Mouse (Mus musculus): ENCODE data around the gene 1700123O20Rik. TPM values are rescaled to one million over a fixed set of nuclear protein-coding genes. Genes with fewer than 3 reads are reported as not detected.

The 1700123O20Rik gene
- 10 to 100 TPM; 23.6 to 25.1 TPM for total RNA-seq (2021)

DNA sequence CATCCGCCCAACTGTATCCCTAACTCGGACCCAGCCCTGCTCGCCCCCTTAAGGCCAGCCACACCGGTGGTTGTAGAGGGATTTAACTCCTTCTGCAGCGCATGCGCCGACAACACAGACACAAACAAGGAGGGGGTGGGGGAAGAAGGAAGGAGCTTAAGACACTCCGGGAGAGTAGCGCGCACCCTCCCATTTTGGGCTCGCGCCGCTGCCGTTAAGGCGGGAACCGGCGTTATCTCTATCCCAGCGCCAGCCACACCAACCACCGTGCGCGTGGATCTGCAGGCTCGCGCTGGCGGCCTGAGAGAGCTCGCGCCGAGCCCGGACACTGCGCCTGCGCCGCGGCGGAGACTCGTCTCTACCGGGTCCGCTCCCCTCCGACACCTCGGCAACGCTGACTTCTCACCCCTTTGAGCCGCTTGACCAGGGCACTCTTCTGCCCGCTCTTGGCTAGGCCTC is at the start of gene 1700123O20Rik:
TSS of gene 1700123O20Rik (plus strand) at position 154 of the 459 bp plus-strand sequence.
- intact Hi-C loops (cut with DNase I): no loop called here

DNA sequence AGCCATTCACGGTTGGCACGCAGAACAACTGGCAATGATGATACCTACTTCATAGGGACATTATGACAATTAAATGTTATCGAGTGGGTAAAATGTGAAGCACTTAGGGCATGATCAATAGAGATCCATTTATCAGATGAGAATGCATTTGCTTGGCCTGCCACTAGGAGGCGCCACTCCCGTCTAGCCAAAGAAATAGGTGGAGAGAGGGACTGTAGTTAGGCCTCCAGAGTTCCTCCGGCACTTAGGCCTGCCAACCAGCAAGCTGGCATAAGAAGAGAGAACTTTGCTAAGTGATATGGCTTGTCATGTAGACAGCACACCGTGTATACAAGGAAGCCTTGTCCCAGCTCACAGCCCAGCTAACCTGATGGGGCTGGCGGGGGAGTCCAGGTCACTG is 49.1 kb upstream of the 1700123O20Rik start:
- DNase-seq (ENCODE audit: extremely low spot score in 1 of 2, low spot score in 2 of 2): peak in 1 of 2 experiments; percentile 57
- intact Hi-C loops (cut with DNase I): no loop called here

More for the DNA sequence above, at the start of gene 1700123O20Rik:
- DNase-seq (ENCODE audit: extremely low spot score in 1 of 2, low spot score in 2 of 2): peak; percentile 65 to 87

GRCm38 (mm10) chr14:54638210-54638609 is 47.8 kb upstream of the 1700123O20Rik start:
- peak in 1 of 2 experiments; percentile 55 for DNase-seq (ENCODE audit: extremely low spot score in 1 of 2, low spot score in 2 of 2)
- intact Hi-C loops (cut with DNase I): no loop called here

DNA sequence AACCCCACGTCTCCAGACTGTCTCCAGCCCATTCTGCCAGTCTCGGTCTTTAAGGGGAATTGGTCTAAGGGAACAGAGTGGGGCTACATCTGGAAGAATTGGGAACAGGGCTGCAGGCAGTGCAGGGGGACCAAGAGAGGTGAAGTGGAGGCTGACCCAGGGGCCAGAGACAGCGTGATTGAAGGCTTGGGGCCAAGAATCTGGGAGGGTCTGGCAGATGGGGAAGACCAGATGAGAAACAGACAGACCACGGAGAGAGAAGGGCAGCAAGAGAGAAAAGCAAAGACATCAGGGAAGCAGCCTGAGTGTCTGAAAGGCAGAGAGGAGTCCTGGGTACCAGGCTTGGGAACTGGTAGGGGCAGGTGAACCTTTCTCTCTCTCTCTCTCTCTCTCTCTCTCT is 45.9 kb upstream of the 1700123O20Rik start:
- DNase-seq (ENCODE audit: extremely low spot score in 1 of 2, low spot score in 2 of 2): no peak
- intact Hi-C loops (cut with DNase I): loop anchor here (2.0 to 5.0 kb wide), 4 partner anchors 71 to 578 kb away; no protein-coding TSS in a partner anchor

DNA sequence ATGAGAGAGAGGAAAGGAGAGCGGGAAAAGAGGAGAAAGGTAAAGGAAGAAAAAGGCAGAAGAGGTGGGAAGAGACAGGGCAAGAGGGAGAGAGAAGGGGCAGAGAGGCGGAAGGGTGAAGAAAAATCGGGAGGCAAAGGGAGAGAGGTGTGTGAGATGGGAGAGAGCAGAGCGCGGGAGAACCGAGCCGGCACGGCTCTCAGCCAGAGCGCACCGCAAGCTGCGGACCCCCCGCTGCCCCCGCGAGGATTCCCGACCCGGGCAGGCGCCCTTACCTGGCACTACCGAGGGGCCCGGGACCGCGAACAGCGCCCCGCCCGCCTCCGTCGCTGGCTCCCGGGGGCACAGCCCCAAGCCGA is 45.1 kb upstream of the 1700123O20Rik start, which contains the start of gene Gm17606:
TSS of gene Gm17606 (plus strand) at position 7 of the 359 bp plus-strand sequence.
- DNase-seq (ENCODE audit: extremely low spot score in 1 of 2, low spot score in 2 of 2): no peak
- intact Hi-C loops (cut with DNase I): loop anchor here (2.0 to 5.0 kb wide), 4 partner anchors 72 to 579 kb away; no protein-coding TSS in a partner anchor

- intact Hi-C loops (cut with DNase I): loop anchor here (2.0 to 5.0 kb wide), 4 partner anchors 73 to 579 kb away; no protein-coding TSS in a partner anchor
- DNase-seq (ENCODE audit: extremely low spot score in 1 of 2, low spot score in 2 of 2): peak; percentile 84 to 94
Measured at GRCm38 (mm10) chr14:54641305-54641969, 44.6 kb upstream of the 1700123O20Rik start, which contains the start of gene Cdh24. TSS of gene Cdh24 (minus strand) at chr14:54641364.

DNA sequence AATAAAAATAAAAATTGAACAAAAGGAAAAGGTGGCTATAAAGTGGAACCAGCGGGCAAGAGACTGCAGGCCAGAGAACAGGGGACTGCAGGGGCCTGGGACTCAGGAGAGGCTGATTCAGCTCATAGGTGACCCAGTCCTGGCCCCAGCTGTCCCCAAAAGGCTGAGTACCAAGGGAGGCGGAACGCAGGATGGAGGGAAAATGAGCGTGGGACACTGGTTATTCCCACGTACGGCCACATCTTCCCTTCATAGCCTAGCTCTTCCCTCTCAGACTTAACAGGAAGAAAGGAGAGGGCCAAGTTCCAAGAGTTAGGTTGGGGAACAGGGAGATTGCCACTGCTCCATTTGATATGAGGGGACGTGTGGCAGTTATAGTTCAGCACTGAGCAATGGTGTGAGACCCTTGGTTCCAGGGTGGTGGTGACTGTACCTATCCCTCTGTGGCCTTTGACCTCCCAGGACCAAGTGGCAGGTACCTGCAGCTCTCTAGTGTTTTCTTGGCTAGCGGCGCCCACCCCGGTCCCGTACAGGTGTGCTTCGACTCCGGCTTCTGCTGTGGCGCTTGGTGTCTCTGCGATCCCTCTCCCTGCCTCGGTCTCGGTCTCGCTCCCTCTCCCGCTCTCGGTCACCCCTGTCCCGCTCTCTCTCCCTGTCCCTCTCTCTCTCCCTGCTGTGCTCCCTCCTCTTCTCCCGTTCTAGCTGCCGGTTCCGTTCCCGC is 43.6 kb upstream of the 1700123O20Rik start:
- DNase-seq (ENCODE audit: extremely low spot score in 1 of 2, low spot score in 2 of 2): peak in 1 of 2 experiments; percentile 52
- intact Hi-C loops (cut with DNase I): loop anchor here (5.0 kb wide), 2 partner anchors 115 to 580 kb away; no protein-coding TSS in a partner anchor

- DNase-seq (ENCODE audit: extremely low spot score in 1 of 2, low spot score in 2 of 2): no peak
- intact Hi-C loops (cut with DNase I): loop anchor here (5.0 kb wide), 2 partner anchors 116 to 581 kb away; no protein-coding TSS in a partner anchor
Measured at GRCm38 (mm10) chr14:54643011-54643410, 43.0 kb upstream of the 1700123O20Rik start.

GRCm38 (mm10) chr14:54644294-54644693 is 41.7 kb upstream of the 1700123O20Rik start:
- no peak for DNase-seq (ENCODE audit: extremely low spot score in 1 of 2, low spot score in 2 of 2)
- intact Hi-C loops (cut with DNase I): loop anchor here (5.0 kb wide), 2 partner anchors 117 to 582 kb away; no protein-coding TSS in a partner anchor

- intact Hi-C loops (cut with DNase I): no loop called here
- DNase-seq (ENCODE audit: extremely low spot score in 1 of 2, low spot score in 2 of 2): peak in 1 of 2 experiments; percentile 35
Measured at GRCm38 (mm10) chr14:54646455-54646854, 39.6 kb upstream of the 1700123O20Rik start.

- DNase-seq (ENCODE audit: extremely low spot score in 1 of 2, low spot score in 2 of 2): no peak
- intact Hi-C loops (cut with DNase I): no loop called here
Measured at GRCm38 (mm10) chr14:54646898-54647636, 38.9 kb upstream of the 1700123O20Rik start.

DNA sequence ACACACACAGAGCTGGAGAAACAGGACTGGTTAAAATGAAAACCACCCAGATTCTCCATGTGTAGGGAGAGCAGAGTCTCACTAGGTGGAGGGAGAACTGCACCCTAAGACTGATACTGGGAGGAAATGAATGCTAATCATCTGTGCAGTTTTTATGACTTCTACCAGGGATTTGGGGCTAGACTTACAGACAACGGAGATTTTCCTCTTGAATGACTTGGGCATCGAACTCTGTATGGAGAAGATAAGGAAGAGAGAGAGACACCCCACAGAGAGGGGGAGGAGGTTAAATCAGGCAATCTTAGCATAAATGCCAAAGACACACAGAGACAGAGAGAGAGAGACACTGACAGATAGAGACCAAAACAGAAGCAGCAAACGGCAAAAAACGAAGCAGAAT is 38.1 kb upstream of the 1700123O20Rik start:
- DNase-seq (ENCODE audit: extremely low spot score in 1 of 2, low spot score in 2 of 2): no peak
- intact Hi-C loops (cut with DNase I): no loop called here

GRCm38 (mm10) chr14:54650621-54651454 is 35.2 kb upstream of the 1700123O20Rik start:
- intact Hi-C loops (cut with DNase I): no loop called here
- DNase-seq (ENCODE audit: extremely low spot score in 1 of 2, low spot score in 2 of 2): peak; percentile 79 to 88

- peak in 1 of 2 experiments; percentile 26 for DNase-seq (ENCODE audit: extremely low spot score in 1 of 2, low spot score in 2 of 2)
- intact Hi-C loops (cut with DNase I): no loop called here
Measured at GRCm38 (mm10) chr14:54651556-54651955, 34.5 kb upstream of the 1700123O20Rik start.

- intact Hi-C loops (cut with DNase I): no loop called here
- DNase-seq (ENCODE audit: extremely low spot score in 1 of 2, low spot score in 2 of 2): no peak
Measured at GRCm38 (mm10) chr14:54652787-54653186, 33.2 kb upstream of the 1700123O20Rik start.

DNA sequence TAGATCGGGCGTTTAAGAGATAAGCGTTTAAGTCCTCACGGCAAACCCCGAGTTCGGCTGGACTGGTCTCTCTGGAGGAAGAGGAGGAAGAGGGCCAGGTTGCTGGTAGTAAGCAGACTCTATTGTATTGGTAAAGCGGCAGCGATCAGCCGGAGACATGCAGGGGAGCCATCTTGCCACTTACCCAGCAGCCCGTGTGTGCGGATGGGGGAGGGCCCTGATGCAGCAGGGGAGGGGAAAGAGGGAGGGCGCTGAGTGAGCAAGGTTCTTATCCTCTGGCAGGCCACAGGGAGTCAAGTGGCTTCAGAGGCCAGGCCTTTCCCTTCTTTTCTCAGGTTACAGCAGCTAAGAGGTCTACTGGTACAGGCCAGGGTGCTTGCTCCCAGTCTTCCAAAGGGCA is 32.5 kb upstream of the 1700123O20Rik start:
- intact Hi-C loops (cut with DNase I): no loop called here

DNA sequence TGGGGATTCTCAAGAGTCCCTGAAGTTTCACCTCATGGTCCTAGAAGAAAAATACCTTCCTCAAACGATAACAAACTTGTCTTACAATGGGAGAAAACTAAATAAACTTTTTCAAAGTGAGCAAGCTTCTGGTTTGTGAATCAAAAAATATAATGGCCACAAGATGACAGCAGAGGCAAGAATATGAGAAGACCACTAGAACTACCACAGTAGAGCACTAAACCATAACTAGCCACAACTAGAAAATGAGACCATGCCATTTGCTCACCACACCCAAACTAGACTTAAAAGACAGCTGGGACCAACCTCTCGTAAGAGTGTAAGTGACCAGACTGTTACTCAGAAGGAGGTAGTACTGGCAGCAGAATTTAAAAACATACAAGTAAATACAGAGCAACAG is 26.0 kb upstream of the 1700123O20Rik start:
- DNase-seq (ENCODE audit: extremely low spot score in 1 of 2, low spot score in 2 of 2): no peak
- intact Hi-C loops (cut with DNase I): no loop called here

More for the DNA sequence above, 32.5 kb upstream of the 1700123O20Rik start:
- DNase-seq (ENCODE audit: extremely low spot score in 1 of 2, low spot score in 2 of 2): peak; percentile 81 to 90
